Mouse (Mus musculus) intestine, postnatal 0 days (tissue): ENCODE results near the gene Ppfia1. TPM values are rescaled to one million over a fixed set of nuclear protein-coding genes. Genes with fewer than 3 reads are reported as not detected.

Experiments used
- ATAC-seq: fragments of 200-750 bp; cut with Nextera tagmentation; 2 replicates; pipeline ENCODE4 v1.8.0; 2017; ENCODE audit warnings: mild to moderate bottlenecking, moderate TSS enrichment, moderate library complexity
- H3K27ac ChIP-seq: fragments of 300-500 bp; sonication (generic); 2 replicates; pipeline ENCODE4 v1.5.1; 2014; ENCODE audit warnings: mild to moderate bottlenecking, low read depth, low read length, moderate library complexity
- H3K27me3 ChIP-seq: fragments of 300-500 bp; sonication (generic); replicated peaks from 2 replicates; pipeline ENCODE4 v1.6.1; 2014; ENCODE audit warnings: low read length, mixed read lengths; ENCODE audit not compliant: control insufficient read depth, insufficient read depth
- H3K36me3 ChIP-seq: fragments of 300-500 bp; sonication (generic); 2 replicates; pipeline ENCODE4 v1.6.1; 2014; ENCODE audit warnings: mild to moderate bottlenecking, moderate library complexity; ENCODE audit not compliant: control insufficient read depth, insufficient read depth
- H3K4me1 ChIP-seq: fragments of 300-500 bp; sonication (generic); replicated peaks from 2 replicates; pipeline ENCODE4 v1.6.1; 2014; ENCODE audit warnings: antibody characterized with exemption, low read length, mixed read lengths; ENCODE audit not compliant: control insufficient read depth, insufficient read depth
- H3K4me2 ChIP-seq: fragments of 300-500 bp; sonication (generic); replicated peaks from 2 replicates; pipeline ENCODE4 v1.6.1; 2014; ENCODE audit warnings: low read depth, mild to moderate bottlenecking, moderate library complexity
- H3K4me3 ChIP-seq: fragments of 300-500 bp; sonication (generic); 2 replicates; pipeline ENCODE4 v1.5.1; 2014; ENCODE audit warnings: low read depth, low read length
- H3K9ac ChIP-seq: fragments of 300-500 bp; sonication (generic); 2 replicates; pipeline ENCODE4 v1.6.1; 2014; ENCODE audit warnings: mild to moderate bottlenecking, low read depth, low read length
- H3K9me3 ChIP-seq: fragments of 300-500 bp; sonication (generic); 2 replicates; pipeline ENCODE4 v1.6.1; 2016; ENCODE audit warnings: mixed run types; ENCODE audit not compliant: control insufficient read depth
- CTCF ChIP-seq: sonication (generic); IDR thresholded peaks from 2 replicates; pipeline ENCODE4 v1.5.1; 2016; ENCODE audit warnings: low read depth, mild to moderate bottlenecking, control low read depth, antibody characterized with exemption, moderate library complexity
- WGBS: fragments of 180-500 bp; shearing (Covaris S2); extraction: QIAGEN DNeasy Blood & Tissue Kit; methylation state at CpG from one replicate; pipeline ENCODE4 v1.1.7; 2014; 5-methylcytosine and 5-hydroxymethylcytosine counted together
- polyA plus RNA-seq: library from polyadenylated mRNA; unstranded; fragments of >200 nt; fragmentation: Nextera tagmentation; extraction: Ambion mirVana; gene quantifications from 2 replicates; pipeline ENCODE4 v1.2.1, GENCODE M21; 2015

The Ppfia1 gene
- polyA plus RNA-seq, 1 experiment from 2014 or later, result 15.2 TPM

GRCm38 (mm10) chr7:144527723-144528221 lies 25.8 kb downstream of the Ppfia1 start:
- Histone ChIP-seq H3K4me1 (no peaks in the 10 kb centered on the region), H3K9me3 (no peaks in the 10 kb centered on the region), H3K4me3 (no peak overlapping the region), H3K9ac (no peak overlapping the region), H3K36me3 (no peaks in the 10 kb centered on the region), H3K27me3 (no peaks in the 10 kb centered on the region), H3K4me2 (no peak overlapping the region), H3K27ac (no peak overlapping the region)
- TF ChIP-seq CTCF, result peak; percentile 45
- ATAC-seq, result no peak
- 54% methylated on average over 1 of the region's 1 CpGs for WGBS

GRCm38 (mm10) chr7:144526649-144527048 lies 26.9 kb downstream of the Ppfia1 start:
- Histone ChIP-seq H3K27me3 (no peaks in the 10 kb centered on the region), H3K4me1 (no peaks in the 10 kb centered on the region), H3K9me3 (no peaks in the 10 kb centered on the region), H3K27ac (no peak overlapping the region), H3K4me3 (no peak overlapping the region), H3K36me3 (no peaks in the 10 kb centered on the region), H3K4me2 (no peak overlapping the region), H3K9ac (no peak overlapping the region)
- WGBS, result 42% methylated on average over 2 of the region's 2 CpGs
- no peak for ATAC-seq
- no peak for TF ChIP-seq CTCF

GRCm38 (mm10) chr7:144524427-144525191 lies 28.9 kb downstream of the Ppfia1 start:
- H3K4me1 ChIP-seq, result no peaks in the 10 kb centered on the region
- peaks cover 13% of the 10 kb centered on the region; the same call in 1 of the 2 replicates for H3K36me3 ChIP-seq
- no peak for TF ChIP-seq CTCF
- no peak overlapping the region for H3K9ac ChIP-seq
- no peaks in the 10 kb centered on the region for H3K9me3 ChIP-seq
- 86% methylated on average over 6 of the region's 6 CpGs for WGBS
- no peak for ATAC-seq
- no peak overlapping the region for H3K4me3 ChIP-seq
- no peak overlapping the region for H3K27ac ChIP-seq
- no peaks in the 10 kb centered on the region for H3K27me3 ChIP-seq
- H3K4me2 ChIP-seq, result no peak overlapping the region

DNA sequence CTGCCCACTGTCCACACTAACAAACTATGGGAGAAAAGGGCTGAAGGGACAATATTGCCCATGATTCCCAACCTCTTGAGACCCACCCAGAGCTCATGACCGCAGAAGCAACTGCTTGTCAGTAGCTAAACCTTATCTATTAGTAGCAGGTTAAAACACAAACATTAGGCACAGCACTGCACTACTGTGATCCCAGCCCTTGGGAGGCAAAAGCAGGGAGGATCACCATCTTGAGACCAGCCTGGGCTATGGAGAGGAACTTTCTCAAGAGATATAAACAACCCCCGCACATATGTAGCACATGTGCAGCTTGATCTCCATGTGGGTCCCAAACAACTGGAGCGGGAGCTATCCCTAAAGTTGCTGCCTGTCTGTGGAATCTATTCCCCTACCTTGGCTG lies 30.1 kb downstream of the Ppfia1 start:
- H3K27me3 ChIP-seq, result no peaks in the 10 kb centered on the region
- no peaks in the 10 kb centered on the region for H3K4me1 ChIP-seq
- TF ChIP-seq CTCF, result no peak
- no peaks in the 10 kb centered on the region for H3K9me3 ChIP-seq
- no peak overlapping the region for H3K4me2 ChIP-seq
- no peak overlapping the region for H3K27ac ChIP-seq
- no peak for ATAC-seq
- peaks cover 24% of the 10 kb centered on the region for H3K36me3 ChIP-seq
- no peak overlapping the region for H3K4me3 ChIP-seq
- no peak overlapping the region for H3K9ac ChIP-seq
- 74% methylated on average over 3 of the region's 3 CpGs for WGBS

DNA sequence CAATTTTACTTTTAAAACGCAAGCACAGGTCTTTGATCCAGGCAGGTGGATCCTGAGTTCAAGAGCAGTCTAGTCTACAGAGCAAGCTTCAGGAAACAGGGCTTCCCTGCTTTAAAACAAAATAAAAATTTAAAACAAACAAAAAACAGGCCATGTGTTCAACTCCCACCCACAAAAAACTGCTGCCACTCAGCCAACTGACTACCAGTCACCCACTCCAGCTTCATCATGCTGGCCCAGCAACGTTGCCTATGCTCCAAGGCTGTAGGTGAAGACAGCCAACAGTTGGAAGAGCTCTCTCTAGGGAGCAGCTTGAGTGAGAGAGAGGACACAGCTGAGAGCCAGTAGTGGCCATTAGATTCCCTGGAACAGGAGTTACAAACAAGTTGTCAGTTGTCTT lies 31.6 kb downstream of the Ppfia1 start:
- Histone ChIP-seq H3K27me3 (no peaks in the 10 kb centered on the region), H3K9ac (no peak overlapping the region), H3K4me2 (no peak overlapping the region), H3K4me3 (no peak overlapping the region), H3K27ac (no peak overlapping the region), H3K4me1 (no peaks in the 10 kb centered on the region), H3K36me3 (peaks cover 36% of the 10 kb centered on the region), H3K9me3 (no peaks in the 10 kb centered on the region)
- no peak for ATAC-seq
- no peak for TF ChIP-seq CTCF
- WGBS, result 91% methylated on average over 2 of the region's 2 CpGs

GRCm38 (mm10) chr7:144519852-144520251 lies 33.7 kb downstream of the Ppfia1 start:
- no peak for ATAC-seq
- no peak for TF ChIP-seq CTCF
- Histone ChIP-seq H3K9ac (no peak overlapping the region), H3K27me3 (no peaks in the 10 kb centered on the region), H3K27ac (no peak overlapping the region), H3K9me3 (no peaks in the 10 kb centered on the region), H3K4me1 (no peaks in the 10 kb centered on the region), H3K4me2 (no peak overlapping the region), H3K36me3 (peaks cover 54% of the 10 kb centered on the region), H3K4me3 (no peak overlapping the region)
- 95% methylated on average over 5 of the region's 5 CpGs for WGBS
